Mouse (Mus musculus): ENCODE measurements around the gene Hook2.

The Hook2 gene

DNA sequence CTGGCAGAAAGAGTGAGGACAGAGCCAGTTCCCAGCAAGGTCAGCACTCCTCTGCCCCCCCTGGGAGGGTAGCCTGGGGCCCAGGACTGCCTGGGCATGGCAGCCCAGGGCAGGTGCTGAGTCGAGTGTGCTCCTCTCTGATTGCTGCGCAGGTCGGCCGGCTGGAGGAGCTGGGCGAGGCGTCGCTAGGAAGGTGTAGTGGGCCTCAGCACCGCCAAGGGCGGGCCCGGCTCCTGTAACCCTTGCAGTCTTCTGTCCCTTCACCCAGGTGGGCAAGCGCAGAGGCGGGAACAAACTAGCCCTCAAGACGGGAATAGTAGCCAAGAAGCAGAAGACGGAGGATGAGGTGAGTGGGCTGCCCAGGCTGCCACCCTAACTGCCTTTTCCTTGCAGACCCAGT lies 38.9 kb downstream of the Hook2 start:
- no peak for DNase-seq (ENCODE audit: low read depth, low spot score)

DNA sequence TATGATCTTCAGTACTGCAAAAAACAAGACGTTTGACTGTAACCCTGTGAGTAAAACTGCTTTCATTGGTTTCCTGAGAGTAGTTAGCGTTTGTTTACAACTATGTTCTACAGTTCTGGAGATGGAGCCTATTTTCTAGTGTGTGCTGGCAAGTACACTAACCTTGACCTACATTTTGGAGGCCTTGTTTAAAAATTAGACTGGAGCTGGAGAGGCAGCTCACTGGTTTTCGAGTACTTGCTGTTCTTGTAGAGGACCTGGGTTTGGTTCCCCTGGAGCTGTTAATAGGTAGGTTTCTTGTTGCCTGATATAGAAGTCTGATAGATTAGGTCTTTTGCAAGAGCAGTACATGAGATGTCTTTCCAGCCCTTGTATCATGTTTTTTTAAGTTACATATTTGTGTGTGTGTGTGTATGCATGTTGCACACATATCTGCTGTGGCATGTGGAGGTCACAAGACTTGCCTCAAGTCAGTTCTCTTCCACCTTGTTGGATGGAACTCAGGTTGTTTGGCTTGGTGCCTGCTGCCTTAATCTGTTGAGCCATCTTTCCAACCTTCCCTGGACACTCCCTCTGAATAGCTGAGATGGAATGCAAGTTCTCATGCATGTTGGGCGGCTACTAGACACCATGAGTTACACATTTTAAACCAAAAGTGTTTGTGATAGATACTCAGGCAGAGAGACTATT lies 42.4 kb downstream of the Hook2 start:
- DNase-seq (ENCODE audit: low read depth, low spot score), result no peak

DNA sequence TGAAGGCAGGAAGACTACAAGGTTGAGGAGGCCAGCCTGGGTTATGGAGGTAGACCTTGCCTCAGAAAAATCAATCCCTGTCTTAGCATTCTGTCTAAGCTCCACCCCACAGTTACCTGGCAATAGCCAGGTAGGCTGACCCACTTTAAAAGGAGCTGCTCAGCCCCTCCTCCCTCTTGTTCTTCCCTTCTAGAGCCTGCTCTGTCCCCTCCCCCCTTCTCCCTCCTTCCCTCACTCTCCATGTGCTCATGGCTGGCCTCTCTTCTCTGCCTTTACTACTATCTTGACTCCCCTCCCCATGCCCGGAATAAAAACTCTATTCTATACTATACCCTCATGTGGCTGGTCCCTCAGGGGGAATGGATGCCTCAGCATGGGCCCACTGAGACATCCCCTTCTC lies 43.5 kb downstream of the Hook2 start:
- no peak for DNase-seq (ENCODE audit: low read depth, low spot score)

DNA sequence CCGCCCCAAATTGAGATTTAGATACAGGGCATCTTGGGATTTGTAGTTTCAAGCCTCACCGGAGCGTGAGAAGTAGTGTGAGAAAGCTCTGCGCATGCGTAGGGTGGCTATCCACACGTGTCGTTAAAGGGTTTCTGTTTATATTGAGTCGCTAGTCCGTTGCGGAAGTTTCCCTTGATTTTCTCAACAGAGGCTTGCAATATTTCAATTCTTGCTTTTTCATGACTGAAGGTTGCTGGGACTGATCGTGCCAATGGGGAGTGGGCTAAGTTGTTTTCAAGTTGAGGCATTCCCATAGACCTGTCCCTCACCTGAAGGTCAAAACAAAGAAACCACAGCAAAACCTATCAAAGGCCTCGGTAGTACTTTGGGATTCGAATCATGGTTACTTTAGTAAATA lies 44.4 kb downstream of the Hook2 start:
- DNase-seq (ENCODE audit: low read depth, low spot score), result peak; percentile 54

DNA sequence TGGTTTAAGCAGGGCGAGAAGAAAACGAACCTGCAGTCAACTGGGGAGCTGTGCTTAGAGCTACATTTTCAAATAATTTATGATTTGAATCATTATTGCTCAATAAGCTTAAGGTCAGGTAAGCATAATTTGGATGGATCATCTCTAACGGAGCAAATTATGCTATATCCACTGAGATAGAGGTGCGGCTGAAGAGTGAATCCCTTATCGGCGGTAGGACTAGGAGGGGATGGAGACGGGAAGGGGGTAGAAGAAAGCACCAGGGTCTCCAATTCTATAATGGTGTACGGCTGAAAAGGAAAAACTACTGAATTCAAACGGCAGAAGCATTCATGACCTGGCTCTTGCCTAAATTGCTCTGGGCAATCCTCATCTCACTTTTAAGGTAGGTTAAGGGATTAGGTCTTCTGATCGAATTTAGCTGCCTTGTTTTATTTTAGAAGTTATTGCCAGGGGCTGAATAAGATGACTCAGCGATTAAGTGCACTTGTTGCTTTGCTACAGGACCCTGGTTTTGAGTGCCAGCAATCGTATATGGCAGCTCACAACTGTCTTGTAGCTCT lies 44.8 kb downstream of the Hook2 start:
- peak; percentile 22 for DNase-seq (ENCODE audit: low read depth, low spot score)

DNA sequence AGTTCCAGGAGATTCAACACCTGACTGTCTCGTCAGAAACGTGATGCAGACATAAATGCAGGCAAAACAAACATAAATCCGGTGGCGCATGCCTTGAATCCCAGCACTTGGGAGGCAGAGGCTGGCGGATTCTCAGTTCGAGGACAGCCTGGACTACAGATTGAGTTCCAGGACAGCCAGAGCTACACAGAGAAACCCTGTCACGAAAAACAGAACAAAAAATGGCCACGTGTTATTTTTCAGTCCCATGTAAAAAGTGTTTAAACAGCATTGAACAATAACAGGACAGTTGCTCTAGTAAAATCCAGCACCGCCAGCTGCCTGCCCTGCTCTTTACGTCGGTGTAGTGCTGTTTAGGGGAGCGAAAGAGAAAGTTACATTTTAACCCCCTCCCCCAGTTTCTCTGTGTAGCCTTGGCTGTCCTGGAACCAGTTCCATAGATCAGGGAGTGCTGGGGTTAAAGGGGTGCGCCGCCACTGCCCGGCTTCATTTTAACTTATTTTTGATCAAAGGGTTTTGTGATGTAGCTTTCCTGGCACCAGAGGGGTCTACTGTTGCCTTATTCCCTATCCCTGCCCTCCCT lies 45.4 kb downstream of the Hook2 start:
- peak; percentile 19 for DNase-seq (ENCODE audit: low read depth, low spot score)

DNA sequence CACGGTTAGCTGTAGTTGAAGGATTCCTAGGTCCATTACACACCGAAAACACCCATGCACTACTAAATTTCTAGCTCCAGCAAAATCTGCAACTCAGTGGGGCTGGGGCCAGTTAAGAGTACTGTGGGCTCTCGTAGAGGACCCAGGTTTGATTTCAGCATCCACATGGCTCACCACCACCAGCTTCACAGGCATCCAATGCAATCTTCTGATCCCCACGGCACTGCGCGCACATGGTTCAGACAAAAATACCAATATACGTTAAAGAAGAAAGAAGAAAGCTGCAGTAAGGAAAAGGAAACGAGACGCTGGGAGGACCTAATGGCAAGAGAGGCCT lies 45.9 kb downstream of the Hook2 start:
- no peak for DNase-seq (ENCODE audit: low read depth, low spot score)

DNA sequence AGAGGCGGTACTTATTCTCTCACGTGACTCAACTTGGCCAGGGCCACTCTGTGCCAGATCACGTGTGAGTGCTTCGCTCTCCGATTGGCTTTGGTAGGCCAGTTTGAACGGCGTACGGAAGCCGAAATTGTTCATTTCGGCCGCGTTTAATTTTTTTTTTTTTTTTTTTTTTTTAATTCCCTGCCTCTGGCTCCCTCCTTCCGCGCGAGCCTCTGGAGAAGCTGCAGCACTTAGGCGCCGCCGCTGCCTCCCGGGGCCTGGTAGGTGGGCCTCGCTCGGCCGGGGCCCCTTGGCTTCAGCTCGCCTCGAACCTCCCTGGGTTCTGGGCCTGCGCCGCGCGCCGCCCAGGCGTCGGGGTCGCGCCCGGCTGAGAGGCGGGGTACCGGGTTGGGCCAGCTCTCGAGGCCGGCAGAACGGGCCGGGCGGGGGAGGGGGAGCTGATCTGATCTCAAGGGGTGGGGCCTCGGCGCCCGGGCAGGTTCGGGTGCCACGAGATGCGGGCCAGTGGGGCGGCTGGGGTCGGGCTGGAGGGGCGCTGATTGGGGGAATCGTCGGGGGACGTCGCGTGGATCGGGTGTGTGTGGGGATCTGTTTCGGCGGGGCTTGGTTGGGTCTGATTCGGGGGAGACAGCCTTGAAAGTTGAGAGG lies 46.4 kb downstream of the Hook2 start, which contains the start of gene Tnpo2:
Tnpo2 (plus strand) TSS at position 198 of the 648 bp plus-strand sequence.
- peak; percentile 92 for DNase-seq (ENCODE audit: low read depth, low spot score)

DNA sequence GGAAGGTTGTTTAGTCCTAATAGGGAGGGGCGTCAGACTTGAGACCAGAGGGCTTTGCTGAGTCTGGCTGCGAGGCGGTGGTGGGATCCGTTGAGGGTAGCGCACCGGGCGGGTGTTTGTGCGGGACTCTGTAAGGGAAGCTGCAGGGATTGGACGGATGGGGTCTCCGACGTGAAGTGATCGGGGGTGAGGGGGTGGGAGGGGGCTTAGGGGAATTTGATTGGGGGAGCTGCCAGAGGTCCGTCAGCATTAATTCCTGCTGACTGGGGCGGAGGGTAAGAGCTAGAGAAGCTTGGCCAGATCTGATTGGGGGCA lies 46.9 kb downstream of the Hook2 start:
- DNase-seq (ENCODE audit: low read depth, low spot score), result no peak

DNA sequence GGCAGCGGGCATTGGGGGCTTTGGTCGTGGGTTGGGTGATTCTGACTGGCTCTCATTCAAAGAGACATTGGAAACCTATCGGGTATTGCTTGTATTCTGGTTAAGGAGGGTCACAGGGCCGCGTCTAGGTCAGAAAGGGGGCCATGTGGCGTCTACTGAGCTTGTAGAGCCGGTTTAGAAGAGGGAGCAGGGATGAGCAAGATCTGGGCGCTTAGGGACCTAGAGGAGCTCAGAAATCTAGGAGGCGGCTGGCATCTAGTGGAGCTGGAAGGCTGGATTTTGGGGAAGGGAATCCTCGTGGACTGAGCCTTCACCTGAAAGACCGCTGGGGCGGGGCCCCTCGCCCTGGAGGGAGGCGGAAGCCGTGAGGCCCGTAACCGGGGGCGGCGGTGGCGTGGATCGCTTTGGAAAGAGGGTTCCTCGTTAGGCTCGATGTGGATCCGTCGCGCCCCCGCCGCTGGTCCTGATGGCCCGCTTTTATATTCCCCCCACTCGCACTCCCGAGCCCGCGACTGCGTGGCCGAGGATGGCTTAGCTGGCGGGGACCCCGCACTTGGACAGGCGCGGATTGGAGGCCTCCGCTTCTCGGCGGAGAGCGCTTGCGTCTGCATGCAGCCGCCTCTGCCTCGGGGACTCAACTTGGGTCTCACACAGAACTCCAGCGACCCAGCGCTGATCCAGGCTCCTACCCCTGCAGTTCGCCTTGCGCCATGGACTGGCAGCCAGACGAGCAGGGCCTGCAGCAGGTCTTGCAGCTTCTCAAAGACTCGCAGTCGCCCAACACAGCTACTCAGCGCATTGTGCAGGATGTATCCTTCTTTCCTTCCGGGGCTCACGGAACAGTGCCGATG lies 47.5 kb downstream of the Hook2 start:
- DNase-seq (ENCODE audit: low read depth, low spot score), result peak; percentile 47

DNA sequence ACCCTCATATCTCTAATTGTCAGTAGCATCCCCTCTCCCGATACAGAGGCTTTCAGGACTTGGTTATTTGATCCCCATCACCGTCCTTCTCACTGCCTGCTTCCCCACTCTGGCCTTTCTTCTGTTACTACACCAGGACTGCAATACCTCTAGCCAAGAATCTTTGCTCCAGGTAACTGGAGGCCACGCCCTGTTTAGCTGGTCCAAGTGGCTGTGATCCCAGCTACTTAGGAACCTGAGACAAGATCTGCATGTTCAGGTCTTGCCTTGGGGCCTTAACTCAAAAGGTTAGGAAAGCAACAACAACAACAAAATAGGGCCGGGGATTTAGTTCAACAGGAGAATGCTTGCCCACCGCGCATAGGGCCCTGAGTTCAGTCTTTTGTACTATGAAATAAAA lies 53.2 kb downstream of the Hook2 start:
- no peak for DNase-seq (ENCODE audit: low read depth, low spot score)

Data from c-Kit-negative CD71-positive TER-119-positive erythroid progenitor cells, embryonic 14.5 days (primary cell).